ENCODE assay signal across 21 mouse cellular contexts in the genomic region with DNA sequence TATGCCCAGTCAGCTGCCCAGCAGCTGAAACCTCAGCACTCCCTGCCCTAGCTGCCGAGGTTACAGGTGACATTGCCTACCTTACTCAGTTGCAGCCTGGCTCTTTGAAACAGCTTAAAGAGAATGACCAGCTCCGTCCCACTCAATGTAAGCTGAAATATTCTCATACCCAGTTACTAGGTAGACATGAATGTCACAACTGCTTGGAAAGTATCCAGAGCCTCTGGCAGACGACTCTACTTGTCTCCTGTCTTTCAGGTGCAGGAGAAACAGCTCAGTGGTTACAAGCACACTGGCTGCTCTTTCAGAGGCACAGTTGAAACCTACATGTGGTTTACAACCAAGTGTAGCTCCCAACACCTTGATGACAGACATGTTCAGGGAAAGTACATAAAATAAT. TPM values are rescaled to one million over a fixed set of nuclear protein-coding genes. Genes with fewer than 3 reads are reported as not detected.
DNase-seq lines count a peak whose midpoint lies in the region; TF ChIP-seq lines count a peak whose summit lies in the region.
"Had no signal": no experiment of that assay in that cellular context is flagged by ENCODE, and none has a peak within 500 bp of the region (broad histone marks: within the 10 kb centered on the region; RNA-seq: fewer than 3 reads in every experiment).

No protein-coding gene starts in this region.

- WGBS in kidney, adult 2 months, result 58% methylated on average over 3 of the region's 3 CpGs

- TF ChIP-seq POLR2A in kidney, adult 2 months (IDR thresholded peaks at IDR 0.05; ENCODE audit: low read depth, low read length), result no peak

- DNase-seq in kidney, adult 2 months, result peak; percentile 13
- no peak for DNase-seq in kidney, postnatal 36 days
- DNase-seq in fat pad, adult 2 months (ENCODE audit: extremely low read depth, low read depth, low spot score), result peak; percentile 80
- DNase-seq in gonadal fat pad, adult 2 months (ENCODE audit: low read depth), result peak; percentile 93
- DNase-seq in right cerebral cortex, postnatal 10 days (ENCODE audit: low spot score in 2 of 2), result no peak
- DNase-seq: adrenal gland, adult 2 months; adrenal gland, postnatal 10 days; adrenal gland, postnatal 25 days; cerebellum, adult 11 months; cerebellum, adult 18-20 months; cerebellum, adult 8-10 months; cerebellum, adult 9-11 months; cerebellum, postnatal 14 days; cerebellum, postnatal 36 days; embryo, embryonic 11 days; forebrain, postnatal 0 days had no signal

- H3K27me3 ChIP-seq in kidney, adult 2 months (replicated peaks; ENCODE audit: control insufficient read depth, insufficient read depth, low read length), result no peaks in the 10 kb centered on the region; the same call in 1 of the 2 replicates
- H3K27me3 ChIP-seq: embryonic facial prominence, embryonic 13.5 days; embryonic facial prominence, embryonic 15.5 days; forebrain, embryonic 13.5 days; forebrain, embryonic 15.5 days had no signal

- no peak overlapping the region for H3K4me3 ChIP-seq in kidney, adult 2 months (ENCODE audit: insufficient read depth, low read depth, low read length)
- H3K4me3 ChIP-seq: embryonic facial prominence, embryonic 13.5 days; embryonic facial prominence, embryonic 15.5 days; erythroblast, embryonic 14.5 days; forebrain, embryonic 13.5 days; forebrain, embryonic 15.5 days had no signal

- H3K4me1 ChIP-seq in kidney, adult 2 months (ENCODE audit: control insufficient read depth, insufficient read depth, low read length), result no peaks in the 10 kb centered on the region
- H3K4me1 ChIP-seq: embryonic facial prominence, embryonic 13.5 days; embryonic facial prominence, embryonic 15.5 days; forebrain, embryonic 13.5 days; forebrain, embryonic 15.5 days had no signal

- H3K27ac ChIP-seq in kidney, adult 2 months (ENCODE audit: insufficient read depth, low read depth, low read length), result no peak overlapping the region
- H3K27ac ChIP-seq: embryonic facial prominence, embryonic 13.5 days; embryonic facial prominence, embryonic 15.5 days; forebrain, embryonic 13.5 days; forebrain, embryonic 15.5 days had no signal

- TF ChIP-seq CTCF in kidney, adult 2 months (conservative IDR thresholded peaks at IDR 0.05; ENCODE audit: insufficient read depth, insufficient read length, low read depth, low read length), result no peak

- H3K36me3 ChIP-seq in kidney, adult 2 months (ENCODE audit: control insufficient read depth, insufficient read depth, low read length), result peaks cover 4% of the 10 kb centered on the region

RNA-seq across cellular contexts. Expression of gene Gdf11, which starts 21.2 kb away (rescaled TPM):
- 2.5 and 2.9 TPM in 2 replicates for polyA plus RNA-seq in kidney, adult 2 months (2012; rRNA removed)
- 1.4 and 1.7 TPM in 2 replicates for polyA plus RNA-seq in gonadal fat pad, adult 2 months (2012; rRNA removed)
- polyA plus RNA-seq: erythroblast, embryonic 14.5 days had no signal

RNA-seq across cellular contexts. Expression of gene Cd63, which starts 30.4 kb away (rescaled TPM):
- polyA plus RNA-seq in kidney, adult 2 months (2012; rRNA removed), result 713 and 847 TPM in 2 replicates
- 221 and 278 TPM in 2 replicates for polyA plus RNA-seq in gonadal fat pad, adult 2 months (2012; rRNA removed)

RNA-seq across cellular contexts. Expression of gene Ormdl2, which starts 48.9 kb away (rescaled TPM):
- 82.9 and 92.1 TPM in 2 replicates for polyA plus RNA-seq in kidney, adult 2 months (2012; rRNA removed)
- 129 and 147 TPM in 2 replicates for polyA plus RNA-seq in gonadal fat pad, adult 2 months (2012; rRNA removed)

RNA-seq across cellular contexts. Expression of gene Rdh5, which starts 52.3 kb away (rescaled TPM):
- polyA plus RNA-seq in kidney, adult 2 months (2012; rRNA removed), result 38.9 and 46.0 TPM in 2 replicates
- 23.7 and 24.5 TPM in 2 replicates for polyA plus RNA-seq in gonadal fat pad, adult 2 months (2012; rRNA removed)

RNA-seq across cellular contexts. Expression of gene Sarnp, which starts 53.2 kb away (rescaled TPM):
- polyA plus RNA-seq in kidney, adult 2 months (2012; rRNA removed), result 5.6 and 13.7 TPM in 2 replicates
- polyA plus RNA-seq in gonadal fat pad, adult 2 months (2012; rRNA removed), result 8.2 and 8.5 TPM in 2 replicates

Comparison
In these comparisons a context has a peak if more than half of its experiments do, and no peak if none do; other contexts are left out.
1. DNase-seq: peak in kidney, adult 2 months (single experiment), fat pad, adult 2 months (single experiment) and gonadal fat pad, adult 2 months (single experiment); none in kidney, postnatal 36 days (0 of 2) and right cerebral cortex, postnatal 10 days (0 of 2).